8 mouse cellular contexts compared by ENCODE assay signal in genomic region chr1:51458731-51459450, GRCm38 (mm10). TPM values are rescaled to one million over a fixed set of nuclear protein-coding genes. Genes with fewer than 3 reads are reported as not detected.
DNase-seq lines count a peak whose midpoint lies in the region; ATAC-seq and TF ChIP-seq lines count a peak whose summit lies in the region.

No protein-coding gene starts in this region.

- H3K4me1 ChIP-seq in forebrain, embryonic 14.5 days (ENCODE audit: control insufficient read depth, insufficient read depth, low read length) = no peaks in the 10 kb centered on the region
- no peaks in the 10 kb centered on the region for H3K4me1 ChIP-seq in forebrain, embryonic 11.5 days (replicated peaks; ENCODE audit: control insufficient read depth, insufficient read depth, low read length)
- H3K4me1 ChIP-seq in bone marrow macrophage, adult 2 months (ENCODE audit: control insufficient read depth, insufficient read depth, low read length) = no peaks in the 10 kb centered on the region
- no peaks in the 10 kb centered on the region for H3K4me1 ChIP-seq in liver, adult 2 months (ENCODE audit: control insufficient read depth, insufficient read depth, low read length)

- WGBS in forebrain, embryonic 14.5 days = 67% methylated on average over 10 of the region's 10 CpGs
- 71% methylated on average over 10 of the region's 10 CpGs for WGBS in forebrain, embryonic 11.5 days
- WGBS in liver, adult 2 months = 56% methylated on average over 10 of the region's 10 CpGs

- no peak overlapping the region for H3K9ac ChIP-seq in forebrain, embryonic 14.5 days (ENCODE audit: low read length)
- H3K9ac ChIP-seq in forebrain, embryonic 11.5 days (ENCODE audit: low read length) = no peak overlapping the region
- no peak overlapping the region for H3K9ac ChIP-seq in liver, adult 2 months (ENCODE audit: low read depth, low read length)

- H3K9me3 ChIP-seq in forebrain, embryonic 14.5 days (replicated peaks; ENCODE audit: control insufficient read depth, low read length) = no peaks in the 10 kb centered on the region
- H3K9me3 ChIP-seq in forebrain, embryonic 11.5 days (ENCODE audit: control insufficient read depth, low read length) = no peaks in the 10 kb centered on the region

- ATAC-seq in forebrain, embryonic 14.5 days = no peak
- ATAC-seq in forebrain, embryonic 11.5 days (replicated peaks; ENCODE audit: low FRiP score) = no peak; the same call in 1 of the 2 replicates

- TF ChIP-seq CTCF in bone marrow macrophage, adult 2 months (IDR thresholded peaks at IDR 0.05; ENCODE audit: low read depth, low read length) = peak; percentile 19; the same call in 1 of the 2 replicates
- TF ChIP-seq CTCF in liver, adult 2 months (IDR thresholded peaks at IDR 0.05; ENCODE audit: low read depth, low read length) = peak; percentile 16; the same call in 1 of the 2 replicates

- H3K4me3 ChIP-seq in forebrain, embryonic 14.5 days (ENCODE audit: low read depth, low read length) = no peak overlapping the region
- no peak overlapping the region for H3K4me3 ChIP-seq in forebrain, embryonic 11.5 days (ENCODE audit: low read depth, low read length)
- H3K4me3 ChIP-seq in bone marrow macrophage, adult 2 months (ENCODE audit: insufficient read depth, low read length) = no peak overlapping the region
- no peak overlapping the region for H3K4me3 ChIP-seq in liver, adult 2 months (ENCODE audit: insufficient read depth, low read depth, low read length)

- no peak for TF ChIP-seq POLR2A in bone marrow macrophage, adult 2 months (IDR thresholded peaks at IDR 0.05; ENCODE audit: borderline replicate concordance, low read depth, low read length)
- no peak for TF ChIP-seq POLR2A in liver, adult 2 months (IDR thresholded peaks at IDR 0.05; ENCODE audit: extremely low read depth, insufficient read depth, low read length)

- no peaks in the 10 kb centered on the region for H3K27me3 ChIP-seq in forebrain, embryonic 14.5 days (replicated peaks; ENCODE audit: control insufficient read depth, insufficient read depth, low read length)
- no peaks in the 10 kb centered on the region for H3K27me3 ChIP-seq in forebrain, embryonic 11.5 days (ENCODE audit: control insufficient read depth, insufficient read depth, low read length)
- no peaks in the 10 kb centered on the region; the same call in 1 of the 2 replicates for H3K27me3 ChIP-seq in liver, adult 2 months (ENCODE audit: control insufficient read depth, insufficient read depth, low read length)

- no peak overlapping the region for H3K4me2 ChIP-seq in forebrain, embryonic 14.5 days (ENCODE audit: low read length)
- no peak overlapping the region for H3K4me2 ChIP-seq in forebrain, embryonic 11.5 days (ENCODE audit: low read depth, low read length, severe bottlenecking)

- peak; percentile 76 for DNase-seq in forebrain, embryonic 14.5 days (ENCODE audit: low spot score)
- no peak for DNase-seq in forebrain, embryonic 11.5 days (ENCODE audit: low spot score)
- peak; percentile 70 to 71 for DNase-seq in B cell, adult 2 months
- peak; percentile 39 to 74 for DNase-seq in heart, postnatal 10 days
- peak; percentile 59 for DNase-seq in liver, adult 2 months (ENCODE audit: extremely low read depth, low read depth, low spot score)
- DNase-seq in retina, postnatal 1 day = peak; percentile 78
- no peak for DNase-seq in frontal cortex, postnatal 14 days (ENCODE audit: low spot score in 2 of 2)

- H3K79me2 ChIP-seq in liver, adult 2 months (ENCODE audit: control insufficient read depth, insufficient read depth, low read length) = no peaks in the 10 kb centered on the region

- no peaks in the 10 kb centered on the region for H3K36me3 ChIP-seq in forebrain, embryonic 14.5 days (ENCODE audit: control insufficient read depth, insufficient read depth, low read length)
- no peaks in the 10 kb centered on the region for H3K36me3 ChIP-seq in forebrain, embryonic 11.5 days (ENCODE audit: control insufficient read depth, insufficient read depth, low read length)
- no peaks in the 10 kb centered on the region for H3K36me3 ChIP-seq in liver, adult 2 months (ENCODE audit: control insufficient read depth, insufficient read depth, low read length)

- intact Hi-C loops in heart, postnatal 10 days (cut with DNase I) = loop anchor here (2.0 kb wide), 1 partner anchor 138 kb away; no protein-coding TSS in a partner anchor

- H3K27ac ChIP-seq in forebrain, embryonic 14.5 days (ENCODE audit: low read depth, low read length) = no peak overlapping the region
- no peak overlapping the region for H3K27ac ChIP-seq in forebrain, embryonic 11.5 days (ENCODE audit: low read depth, low read length)
- no peak overlapping the region for H3K27ac ChIP-seq in bone marrow macrophage, adult 2 months (ENCODE audit: insufficient read depth, low read depth, low read length)
- no peak overlapping the region for H3K27ac ChIP-seq in liver, adult 2 months (replicated peaks; ENCODE audit: insufficient read depth, low read depth, low read length)

RNA-seq across cellular contexts. Expression of gene Nabp1, which starts 19.3 kb away (rescaled TPM):
- 7.9 and 8.7 TPM in 2 replicates for polyA plus RNA-seq in forebrain, embryonic 14.5 days (2014; fragmentation: Nextera tagmentation; extraction: Ambion mirVana)
- 5.5 and 8.2 TPM in 2 replicates for polyA plus RNA-seq in forebrain, embryonic 11.5 days (2014; fragmentation: Nextera tagmentation; extraction: Ambion mirVana)
- 42.4 and 46.7 TPM in 2 replicates for polyA plus RNA-seq in bone marrow macrophage, adult 2 months (2012; ENCODE audit: insufficient read depth, insufficient read length, missing spikeins)
- total RNA-seq in heart, postnatal 10 days (2021) = 10 to 100 TPM; 33.1 to 36.1 TPM
- 17.1 and 25.5 TPM in 2 replicates for total RNA-seq in liver, adult 2 months (2014; rRNA removed)
- polyA plus RNA-seq in liver, adult 2 months (2012; rRNA removed) = 5.0 and 5.7 TPM in 2 replicates

Comparison
In these comparisons a context has a peak if more than half of its experiments do, and no peak if none do; other contexts are left out.
1. DNase-seq: peak in forebrain, embryonic 14.5 days (single experiment), B cell, adult 2 months (2 of 2), heart, postnatal 10 days (2 of 2), liver, adult 2 months (single experiment) and retina, postnatal 1 day (single experiment); none in forebrain, embryonic 11.5 days (single experiment) and frontal cortex, postnatal 14 days (0 of 2).